Mouse (Mus musculus) liver, postnatal 0 days (tissue): Measurements from ENCODE around the gene Gm20388.

Experiments
- CTCF ChIP-seq: sonication (generic); IDR thresholded peaks from 2 replicates; pipeline ENCODE4 v1.5.1; 2016; ENCODE audit warnings: antibody characterized with exemption, low read depth
- EP300 ChIP-seq: IDR thresholded peaks from 2 replicates; pipeline ENCODE4 v1.6.1; 2016; ENCODE audit warnings: antibody characterized with exemption, low read depth, mild to moderate bottlenecking

DNA sequence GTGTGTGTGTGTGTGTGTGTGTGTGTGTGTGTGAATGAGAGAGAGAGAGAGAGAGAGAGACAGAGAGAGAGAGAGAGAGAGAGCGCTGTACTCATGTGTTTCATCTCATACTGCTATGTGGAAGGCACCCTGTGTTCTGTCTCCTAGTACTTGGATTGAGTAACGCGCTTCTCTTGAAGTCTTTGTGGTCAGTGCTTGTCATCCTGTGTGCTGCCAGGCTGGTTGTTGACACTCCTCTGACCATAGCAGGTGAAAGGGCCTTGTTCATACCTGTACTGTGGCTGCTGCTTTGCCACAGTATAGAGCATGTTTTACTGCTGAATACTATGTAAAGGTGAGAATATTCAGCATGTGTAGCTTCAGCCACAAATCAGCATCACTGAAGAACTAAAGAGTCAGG lies 2075.0 kb downstream of the Gm20388 start:
- TF ChIP-seq CTCF (no peak), EP300 (no peak)
